Mouse (Mus musculus) limb, embryonic 14.5 days (tissue): ENCODE measurements around the gene Ssr2. TPM values are rescaled to one million over a fixed set of nuclear protein-coding genes. Genes with fewer than 3 reads are reported as not detected.
A peak's percentile ranks its signal among the peaks of the same experiment; 100 is the strongest.

Source experiments
- ATAC-seq: fragments of 200-750 bp; cut with Nextera tagmentation; 2 replicates; pipeline ENCODE4 v1.8.0; 2017; ENCODE audit warnings: low read depth, moderate number of reproducible peaks, moderate TSS enrichment; ENCODE audit not compliant: low FRiP score
- DNase-seq: peaks from one replicate; pipeline ENCODE4 v3.0.0-alpha.2; 2015; ENCODE audit warnings: low spot score
- H3K27ac ChIP-seq: fragments of 300-500 bp; sonication (generic); replicated peaks from 2 replicates; pipeline ENCODE4 v1.5.1; 2014; ENCODE audit warnings: low read depth, mild to moderate bottlenecking, low read length, moderate library complexity, mixed read lengths
- H3K27me3 ChIP-seq: fragments of 300-500 bp; sonication (generic); 2 replicates; pipeline ENCODE4 v1.6.1; 2014; ENCODE audit warnings: low read length, mixed read lengths; ENCODE audit not compliant: control insufficient read depth, insufficient read depth
- H3K36me3 ChIP-seq: fragments of 300-500 bp; sonication (generic); 2 replicates; pipeline ENCODE4 v1.6.1; 2014; ENCODE audit warnings: mild to moderate bottlenecking, low read length, moderate library complexity, mixed read lengths; ENCODE audit not compliant: control insufficient read depth, insufficient read depth
- H3K4me1 ChIP-seq: fragments of 300-500 bp; sonication (generic); 2 replicates; pipeline ENCODE4 v1.6.1; 2014; ENCODE audit warnings: antibody characterized with exemption, low read length, mixed read lengths; ENCODE audit not compliant: control insufficient read depth, insufficient read depth
- H3K4me2 ChIP-seq: fragments of 300-500 bp; sonication (generic); replicated peaks from 2 replicates; pipeline ENCODE4 v1.6.1; 2014; ENCODE audit warnings: low read depth, mild to moderate bottlenecking, low read length, moderate library complexity; ENCODE audit not compliant: severe bottlenecking
- H3K4me3 ChIP-seq: fragments of 300-500 bp; sonication (generic); replicated peaks from 2 replicates; pipeline ENCODE4 v1.5.1; 2014; ENCODE audit warnings: low read length
- H3K9ac ChIP-seq: fragments of 300-500 bp; sonication (generic); 2 replicates; pipeline ENCODE4 v1.6.1; 2014; ENCODE audit warnings: mild to moderate bottlenecking, low read depth, low read length, moderate library complexity; ENCODE audit not compliant: severe bottlenecking
- H3K9me3 ChIP-seq: fragments of 300-500 bp; sonication (generic); 2 replicates; pipeline ENCODE4 v1.6.1; 2016; ENCODE audit warnings: low read length; ENCODE audit not compliant: control insufficient read depth
- POLR2A ChIP-seq: fragments of 200-500 bp; IDR thresholded peaks from 2 replicates; pipeline ENCODE4 v1.8.0; 2012; ENCODE audit warnings: inconsistent platforms, mild to moderate bottlenecking, moderate library complexity, borderline replicate concordance; ENCODE audit not compliant: insufficient read depth, insufficient read length; ENCODE audit errors: extremely low read depth
- WGBS: fragments of 180-500 bp; shearing (Covaris S2); extraction: QIAGEN DNeasy Blood & Tissue Kit; methylation state at CpG from one replicate; pipeline ENCODE4 v1.1.7; 2014; 5-methylcytosine and 5-hydroxymethylcytosine counted together
- polyA plus RNA-seq, 2 experiments: library from polyadenylated mRNA; depleted of rRNA in 1 of 2; stranded (reverse) in 1 of 2; unstranded in 1 of 2; fragments of >200 nt; fragmentation: Nextera tagmentation in 1 of 2; extraction: Ambion mirVana in 1 of 2; gene quantifications; 2 replicates each; pipeline versions ENCODE4 v1.2.1 to v1.2.3; 2012 to 2014

Gene Ssr2
- polyA plus RNA-seq, 2 experiments, result 325 to 422 TPM

DNA sequence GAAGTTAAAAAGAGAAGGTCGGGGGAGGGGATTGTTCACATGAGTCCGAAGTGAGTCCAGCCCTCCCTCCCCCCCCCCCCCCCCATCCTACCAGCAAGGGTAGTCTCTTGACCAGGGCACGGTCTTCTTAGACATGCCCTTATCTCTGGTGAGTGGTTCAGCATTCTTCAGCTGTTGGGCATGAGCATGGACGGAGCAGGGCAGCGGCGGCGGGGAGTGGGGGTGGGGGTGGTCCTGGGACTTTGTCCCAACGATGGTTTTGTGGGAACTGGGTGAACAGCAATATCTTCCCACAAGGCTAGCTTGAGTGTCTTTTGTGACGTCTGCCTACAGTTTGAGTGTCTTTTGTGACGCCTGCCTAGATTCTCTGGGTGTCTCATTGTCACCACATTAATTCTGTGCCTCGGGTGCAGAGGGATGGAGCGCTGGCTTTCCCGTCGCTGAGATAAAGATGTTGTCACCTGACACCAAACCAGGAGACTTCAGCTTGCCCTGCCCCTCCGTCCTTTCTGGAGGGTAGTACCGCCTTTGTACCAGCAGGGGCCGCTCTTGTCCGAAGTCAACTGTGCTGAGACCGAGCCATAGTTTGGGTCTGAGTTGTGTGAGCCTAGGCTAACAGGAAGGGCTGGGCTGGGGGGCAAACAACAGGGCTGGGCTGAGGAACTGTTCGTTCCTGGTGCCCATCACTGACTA lies 31.5 kb downstream of the Ssr2 start:
- TF ChIP-seq POLR2A, result no peak
- DNase-seq, result peak; percentile 81
- Histone ChIP-seq H3K4me3 (peak overlapping the region; percentile 27), H3K9ac (peak overlapping the region; percentile 48), H3K27me3 (no peaks in the 10 kb centered on the region), H3K36me3 (no peaks in the 10 kb centered on the region), H3K9me3 (no peaks in the 10 kb centered on the region), H3K4me2 (peak overlapping the region; percentile 43), H3K27ac (no peak overlapping the region), H3K4me1 (0 out of 2 replicates have a peak, but pooled peaks cover 7% of the 10 kb centered on the region)
- WGBS, result 2% methylated on average over 19 of the region's 20 CpGs
- ATAC-seq, result peak; percentile 93

DNA sequence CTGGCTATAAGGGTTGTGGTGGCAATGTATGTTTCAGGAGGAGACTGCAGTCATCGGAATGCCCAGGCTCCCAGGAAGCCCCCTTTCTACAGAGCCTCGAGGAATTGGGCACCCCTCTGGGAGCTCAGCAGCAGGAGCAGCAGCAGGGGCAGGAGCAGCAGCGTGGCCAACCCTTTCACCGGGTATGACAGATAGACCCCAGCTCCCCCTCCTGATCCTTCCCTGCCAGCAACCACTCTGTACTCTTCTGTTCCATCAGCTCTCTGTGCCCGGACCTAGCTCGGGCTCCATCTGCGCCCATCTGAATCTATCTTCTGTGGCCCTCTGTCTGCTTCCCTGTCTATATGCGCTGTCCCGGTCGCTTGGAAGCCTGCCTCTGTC lies 32.1 kb downstream of the Ssr2 start:
- Histone ChIP-seq H3K4me2 (peak overlapping the region; percentile 43), H3K27me3 (no peaks in the 10 kb centered on the region), H3K9ac (peak overlapping the region; percentile 48), H3K9me3 (no peaks in the 10 kb centered on the region), H3K4me1 (0 out of 2 replicates have a peak, but pooled peaks cover 7% of the 10 kb centered on the region), H3K4me3 (peak overlapping the region; percentile 27), H3K36me3 (no peaks in the 10 kb centered on the region), H3K27ac (no peak overlapping the region)
- TF ChIP-seq POLR2A, result no peak
- 31% methylated on average over 10 of the region's 10 CpGs for WGBS
- no peak for ATAC-seq
- DNase-seq, result no peak

GRCm38 (mm10) chr3:88609066-88609465 lies 33.4 kb downstream of the Ssr2 start:
- Histone ChIP-seq H3K4me1 (0 out of 2 replicates have a peak, but pooled peaks cover 7% of the 10 kb centered on the region), H3K4me2 (no peak overlapping the region), H3K4me3 (no peak overlapping the region), H3K27ac (no peak overlapping the region), H3K36me3 (no peaks in the 10 kb centered on the region), H3K9ac (no peak overlapping the region), H3K9me3 (no peaks in the 10 kb centered on the region), H3K27me3 (no peaks in the 10 kb centered on the region)
- TF ChIP-seq POLR2A, result no peak
- ATAC-seq, result no peak
- 67% methylated on average over 4 of the region's 4 CpGs for WGBS
- DNase-seq, result no peak

DNA sequence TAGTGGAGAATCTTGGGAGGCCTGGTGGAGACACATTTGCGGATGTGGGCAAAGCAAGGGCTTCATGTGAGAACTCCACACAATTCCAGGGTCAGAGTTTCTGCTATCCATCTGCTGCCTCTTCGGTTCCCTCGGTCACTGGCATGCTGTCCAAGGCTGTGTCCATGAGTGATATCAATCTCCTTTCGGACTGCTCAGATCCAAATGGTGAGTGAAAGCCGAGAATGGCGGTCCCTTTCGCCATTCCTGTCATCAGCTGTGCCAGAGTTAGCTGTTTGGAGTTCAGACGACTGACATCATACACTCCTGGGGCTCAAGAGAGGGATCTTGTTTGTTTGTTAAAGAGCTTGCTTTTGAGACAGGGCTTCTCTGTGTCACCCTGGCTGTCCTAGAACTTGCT lies 38.7 kb downstream of the Ssr2 start:
- no peak for ATAC-seq
- no peaks in the 10 kb centered on the region for H3K36me3 ChIP-seq

DNA sequence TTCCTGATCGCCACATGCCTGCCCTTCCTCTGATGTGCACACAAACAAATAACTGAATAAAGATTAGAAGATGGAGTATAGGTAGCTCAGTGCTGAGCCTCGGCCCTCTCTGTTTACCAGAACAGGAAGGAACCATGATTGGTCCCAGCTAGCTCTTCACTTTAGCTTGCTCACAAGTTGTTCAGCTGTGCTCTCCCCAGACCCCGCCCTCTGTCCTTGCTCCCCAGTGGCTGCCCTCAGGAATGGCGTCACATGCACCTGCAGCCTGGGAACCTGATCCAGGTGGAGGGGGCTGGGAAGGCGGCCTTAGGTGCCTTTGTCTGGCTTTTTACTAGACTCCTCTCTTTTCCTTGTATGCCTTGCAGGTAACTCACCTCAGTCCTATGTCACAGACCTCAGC lies 39.4 kb downstream of the Ssr2 start:
- H3K4me1 ChIP-seq, result peaks cover 13% of the 10 kb centered on the region
- H3K9ac ChIP-seq, result 0 out of 2 replicates have a peak overlapping the region, but pooled peaks have one; percentile 16
- H3K27me3 ChIP-seq, result no peaks in the 10 kb centered on the region
- TF ChIP-seq POLR2A, result no peak
- H3K27ac ChIP-seq, result peak overlapping the region; percentile 38; the same call in 1 of the 2 replicates
- H3K4me3 ChIP-seq, result no peak overlapping the region
- no peak for ATAC-seq
- WGBS, result 52% methylated on average over 5 of the region's 5 CpGs
- no peak overlapping the region for H3K4me2 ChIP-seq
- no peak for DNase-seq
- no peaks in the 10 kb centered on the region for H3K36me3 ChIP-seq
- H3K9me3 ChIP-seq, result no peaks in the 10 kb centered on the region

More for the DNA sequence above, 38.7 kb downstream of the Ssr2 start:
- Histone ChIP-seq H3K4me2 (no peak overlapping the region), H3K27ac (no peak overlapping the region), H3K9ac (no peak overlapping the region), H3K27me3 (no peaks in the 10 kb centered on the region), H3K4me3 (no peak overlapping the region), H3K4me1 (peaks cover 12% of the 10 kb centered on the region), H3K9me3 (no peaks in the 10 kb centered on the region)
- no peak for DNase-seq
- 68% methylated on average over 8 of the region's 8 CpGs for WGBS
- TF ChIP-seq POLR2A, result no peak
